ENCODE assay signal across 10 mouse cellular contexts in the genomic region with DNA sequence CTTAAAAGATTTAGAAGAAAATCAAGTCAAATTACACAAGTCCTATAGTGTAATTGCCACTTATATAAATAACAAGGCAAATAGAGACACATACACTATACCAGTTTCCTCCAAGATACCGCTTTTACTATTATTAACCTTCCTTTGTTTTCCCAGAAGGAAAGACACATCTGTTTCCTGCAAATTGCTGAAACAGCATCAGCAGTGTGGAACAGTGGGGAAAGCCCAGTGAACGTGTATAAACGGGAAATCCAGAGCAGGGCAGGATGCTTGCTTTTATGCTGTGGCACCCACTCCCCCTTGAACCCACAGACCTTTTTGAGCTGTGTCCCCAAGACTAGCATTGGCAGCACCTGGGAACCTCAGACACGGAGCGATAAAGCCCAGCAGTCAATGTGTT. TPM values are rescaled to one million over a fixed set of nuclear protein-coding genes. Genes with fewer than 3 reads are reported as not detected.
DNase-seq lines count a peak whose midpoint lies in the region; ATAC-seq lines count a peak whose summit lies in the region.
"Had no signal": no experiment of that assay in that cellular context is flagged by ENCODE, and none has a peak within 500 bp of the region (broad histone marks: within the 10 kb centered on the region; RNA-seq: fewer than 3 reads in every experiment).

No protein-coding gene starts in this region.

- DNase-seq in heart, embryonic 10.5 days (ENCODE audit: low spot score): no peak
- no peak for DNase-seq in liver, embryonic 11.5 days (ENCODE audit: low spot score)
- no peak for DNase-seq in thymus, postnatal 36 days
- DNase-seq: adrenal gland, postnatal 10 days; gastrocnemius, postnatal 10 days; kidney, adult 11 months had no signal

- H3K9me3 ChIP-seq in heart, embryonic 14.5 days (ENCODE audit: control insufficient read depth, low read length): no peaks in the 10 kb centered on the region
- H3K9me3 ChIP-seq in heart, embryonic 10.5 days: no peaks in the 10 kb centered on the region
- H3K9me3 ChIP-seq in liver, embryonic 11.5 days (ENCODE audit: control insufficient read depth, low read length): no peaks in the 10 kb centered on the region
- no peaks in the 10 kb centered on the region for H3K9me3 ChIP-seq in liver, embryonic 12.5 days (replicated peaks)
- H3K9me3 ChIP-seq in hindbrain, embryonic 13.5 days: no peaks in the 10 kb centered on the region
- no peaks in the 10 kb centered on the region for H3K9me3 ChIP-seq in limb, embryonic 12.5 days

- no peak overlapping the region for H3K4me3 ChIP-seq in heart, embryonic 14.5 days (ENCODE audit: control insufficient read depth in 1 of 2, insufficient read depth in 1 of 2, low read depth in 1 of 2, low read length in 2 of 2)
- H3K4me3 ChIP-seq in heart, embryonic 10.5 days: no peak overlapping the region
- H3K4me3 ChIP-seq in liver, embryonic 11.5 days (ENCODE audit: low read depth, low read length): no peak overlapping the region
- H3K4me3 ChIP-seq in liver, embryonic 12.5 days: no peak overlapping the region
- H3K4me3 ChIP-seq in hindbrain, embryonic 13.5 days: no peak overlapping the region
- no peak overlapping the region for H3K4me3 ChIP-seq in limb, embryonic 12.5 days (replicated peaks)

- H3K27ac ChIP-seq in heart, embryonic 14.5 days (replicated peaks in 1 of 2; ENCODE audit: control insufficient read depth in 1 of 2, insufficient read depth in 1 of 2, low read depth in 2 of 2, low read length in 2 of 2): peak overlapping the region; percentile 48 to 59; a peak in 2 of 4 replicates
- no peak overlapping the region for H3K27ac ChIP-seq in heart, embryonic 10.5 days
- H3K27ac ChIP-seq in liver, embryonic 11.5 days (ENCODE audit: low read depth, low read length): 0 out of 2 replicates have a peak overlapping the region, but pooled peaks have one; percentile 28
- H3K27ac ChIP-seq in liver, embryonic 12.5 days: no peak overlapping the region
- peak overlapping the region; percentile 78 for H3K27ac ChIP-seq in hindbrain, embryonic 13.5 days
- peak overlapping the region; percentile 59; the same call in 1 of the 2 replicates for H3K27ac ChIP-seq in limb, embryonic 12.5 days

- ATAC-seq in heart, embryonic 14.5 days (ENCODE audit: insufficient number of reproducible peaks, insufficient read depth, low FRiP score, low read depth): no peak
- ATAC-seq in liver, embryonic 11.5 days (replicated peaks; ENCODE audit: low FRiP score): no peak
- ATAC-seq in liver, embryonic 12.5 days: no peak
- ATAC-seq in hindbrain, embryonic 13.5 days (ENCODE audit: low FRiP score): peak; percentile 26; the same call in 1 of the 2 replicates
- ATAC-seq in limb, embryonic 12.5 days (ENCODE audit: insufficient number of reproducible peaks, insufficient read depth, low FRiP score, low TSS enrichment, low read depth): no peak

- no peak overlapping the region for H3K9ac ChIP-seq in heart, embryonic 14.5 days (ENCODE audit: low read length)
- H3K9ac ChIP-seq in liver, embryonic 11.5 days (ENCODE audit: low read depth, low read length): no peak overlapping the region
- no peak overlapping the region for H3K9ac ChIP-seq in liver, embryonic 12.5 days
- no peak overlapping the region for H3K9ac ChIP-seq in hindbrain, embryonic 13.5 days
- H3K9ac ChIP-seq in limb, embryonic 12.5 days (replicated peaks): no peak overlapping the region

- H3K4me1 ChIP-seq in heart, embryonic 14.5 days (ENCODE audit: control insufficient read depth in 2 of 2, insufficient read depth in 2 of 2, low read length in 2 of 2): no peaks in the 10 kb centered on the region
- 0 out of 2 replicates have a peak, but pooled peaks cover 3% of the 10 kb centered on the region for H3K4me1 ChIP-seq in heart, embryonic 10.5 days
- H3K4me1 ChIP-seq in liver, embryonic 11.5 days (replicated peaks; ENCODE audit: control insufficient read depth, insufficient read depth, low read length): no peaks in the 10 kb centered on the region; the same call in 1 of the 2 replicates
- H3K4me1 ChIP-seq in liver, embryonic 12.5 days: peaks cover 8% of the 10 kb centered on the region; the same call in 1 of the 2 replicates
- H3K4me1 ChIP-seq in hindbrain, embryonic 13.5 days (replicated peaks): peaks cover 48% of the 10 kb centered on the region
- H3K4me1 ChIP-seq in limb, embryonic 12.5 days (replicated peaks): peaks cover 32% of the 10 kb centered on the region

- 52% methylated on average over 5 of the region's 5 CpGs for WGBS in heart, embryonic 14.5 days
- 55% methylated on average over 5 of the region's 5 CpGs for WGBS in heart, embryonic 10.5 days
- WGBS in liver, embryonic 11.5 days: 59% methylated on average over 5 of the region's 5 CpGs
- 52% methylated on average over 5 of the region's 5 CpGs for WGBS in liver, embryonic 12.5 days (ENCODE audit: insufficient replicate concordance)
- 42% methylated on average over 5 of the region's 5 CpGs for WGBS in hindbrain, embryonic 13.5 days
- WGBS in limb, embryonic 12.5 days: 50% methylated on average over 5 of the region's 5 CpGs

- H3K36me3 ChIP-seq in heart, embryonic 14.5 days (ENCODE audit: control insufficient read depth, insufficient read depth, low read length): no peaks in the 10 kb centered on the region
- H3K36me3 ChIP-seq in heart, embryonic 10.5 days: no peaks in the 10 kb centered on the region
- H3K36me3 ChIP-seq in liver, embryonic 11.5 days (ENCODE audit: control insufficient read depth, insufficient read depth, low read length): no peaks in the 10 kb centered on the region
- no peaks in the 10 kb centered on the region for H3K36me3 ChIP-seq in liver, embryonic 12.5 days
- H3K36me3 ChIP-seq in hindbrain, embryonic 13.5 days: no peaks in the 10 kb centered on the region
- H3K36me3 ChIP-seq in limb, embryonic 12.5 days: no peaks in the 10 kb centered on the region

- H3K27me3 ChIP-seq in heart, embryonic 14.5 days (ENCODE audit: control insufficient read depth, insufficient read depth, low read length): no peaks in the 10 kb centered on the region
- H3K27me3 ChIP-seq in heart, embryonic 10.5 days (ENCODE audit: insufficient read depth, poor library complexity, severe bottlenecking): no peaks in the 10 kb centered on the region
- no peaks in the 10 kb centered on the region for H3K27me3 ChIP-seq in liver, embryonic 11.5 days (replicated peaks; ENCODE audit: control insufficient read depth, insufficient read depth, low read length)
- H3K27me3 ChIP-seq in liver, embryonic 12.5 days (replicated peaks): no peaks in the 10 kb centered on the region
- no peaks in the 10 kb centered on the region for H3K27me3 ChIP-seq in hindbrain, embryonic 13.5 days
- no peaks in the 10 kb centered on the region for H3K27me3 ChIP-seq in limb, embryonic 12.5 days

- H3K4me2 ChIP-seq in heart, embryonic 14.5 days (ENCODE audit: low read length): no peak overlapping the region
- H3K4me2 ChIP-seq in liver, embryonic 11.5 days: no peak overlapping the region
- H3K4me2 ChIP-seq in liver, embryonic 12.5 days: no peak overlapping the region
- 0 out of 2 replicates have a peak overlapping the region, but pooled peaks have one; percentile 2 for H3K4me2 ChIP-seq in hindbrain, embryonic 13.5 days
- H3K4me2 ChIP-seq in limb, embryonic 12.5 days: no peak overlapping the region

RNA-seq across cellular contexts. Expression of a gene that starts 15.2 kb away (rescaled TPM):
- polyA plus RNA-seq in heart, embryonic 14.5 days (2014; fragmentation: Nextera tagmentation; extraction: Ambion mirVana): 2.3 and 2.8 TPM in 2 replicates
- polyA plus RNA-seq in heart, embryonic 10.5 days (2016; fragmentation: Nextera tagmentation; extraction: Ambion mirVana): 0.73 and 0.78 TPM in 2 replicates
- 3.9 and 4.1 TPM in 2 replicates for polyA plus RNA-seq in liver, embryonic 11.5 days (2014; fragmentation: Nextera tagmentation; extraction: Ambion mirVana)
- polyA plus RNA-seq in liver, embryonic 12.5 days (2016; fragmentation: Nextera tagmentation; extraction: Ambion mirVana): 2.6 and 2.7 TPM in 2 replicates
- polyA plus RNA-seq in hindbrain, embryonic 13.5 days (2015; fragmentation: Nextera tagmentation; extraction: Ambion mirVana): 9.9 TPM in 2 replicates
- 3.8 and 4.9 TPM in 2 replicates for polyA plus RNA-seq in limb, embryonic 12.5 days (2016; fragmentation: Nextera tagmentation; extraction: Ambion mirVana)

Comparison
In these comparisons a context has a peak if more than half of its experiments do, and no peak if none do; other contexts are left out.
1. H3K27ac ChIP-seq: peak in heart, embryonic 14.5 days (2 of 2), liver, embryonic 11.5 days (single experiment), hindbrain, embryonic 13.5 days (single experiment) and limb, embryonic 12.5 days (single experiment); none in heart, embryonic 10.5 days (single experiment) and liver, embryonic 12.5 days (single experiment).